Mouse (Mus musculus): ENCODE data around the gene Trmt13.
"Not testable (repeated sequence)": the region's sequence is repeated elsewhere in the genome, so short reads cannot be mapped to it uniquely, and the experiment has no call there.

Gene Trmt13

GRCm38 (mm10) chr3:116634091-116634490 lies 19.7 kb upstream of the Trmt13 start:
- in situ Hi-C loops (cut with MboI; ENCODE audit: low sequenced_read_pairs) = no loop called here

GRCm38 (mm10) chr3:116632971-116633370 lies 18.6 kb upstream of the Trmt13 start:
- in situ Hi-C loops (cut with MboI; ENCODE audit: low sequenced_read_pairs) = no loop called here

GRCm38 (mm10) chr3:116631459-116631858 lies 17.1 kb upstream of the Trmt13 start:
- in situ Hi-C loops (cut with MboI; ENCODE audit: low sequenced_read_pairs) = no loop called here

- in situ Hi-C loops (cut with MboI; ENCODE audit: low sequenced_read_pairs) = no loop called here
Measured at GRCm38 (mm10) chr3:116622641-116623040, 8.3 kb upstream of the Trmt13 start.

- in situ Hi-C loops (cut with MboI; ENCODE audit: low sequenced_read_pairs) = no loop called here
Measured at GRCm38 (mm10) chr3:116620636-116621370, 6.4 kb upstream of the Trmt13 start.

- in situ Hi-C loops (cut with MboI; ENCODE audit: low sequenced_read_pairs) = no loop called here
Measured at GRCm38 (mm10) chr3:116618855-116619254, 4.5 kb upstream of the Trmt13 start.

- in situ Hi-C loops (cut with MboI; ENCODE audit: low sequenced_read_pairs) = no loop called here
Measured at GRCm38 (mm10) chr3:116615318-116616068, 1.1 kb upstream of the Trmt13 start.

GRCm38 (mm10) chr3:116604570-116604969 lies 9.8 kb downstream of the Trmt13 start:
- in situ Hi-C loops (cut with MboI; ENCODE audit: low sequenced_read_pairs) = no loop called here

GRCm38 (mm10) chr3:116601781-116602180 lies 12.6 kb downstream of the Trmt13 start:
- in situ Hi-C loops (cut with MboI; ENCODE audit: low sequenced_read_pairs) = no loop called here

- in situ Hi-C loops (cut with MboI; ENCODE audit: low sequenced_read_pairs) = no loop called here
Measured at GRCm38 (mm10) chr3:116601005-116601404, 13.4 kb downstream of the Trmt13 start.

- in situ Hi-C loops (cut with MboI; ENCODE audit: low sequenced_read_pairs) = no loop called here
Measured at GRCm38 (mm10) chr3:116599705-116600104, 14.7 kb downstream of the Trmt13 start.

- in situ Hi-C loops (cut with MboI; ENCODE audit: low sequenced_read_pairs) = no loop called here
Measured at GRCm38 (mm10) chr3:116595603-116595991, 18.8 kb downstream of the Trmt13 start.

GRCm38 (mm10) chr3:116594728-116595602 lies 19.4 kb downstream of the Trmt13 start, which contains the start of gene Sass6:
Sass6 (plus strand) TSS chr3:116594982.
- in situ Hi-C loops (cut with MboI; ENCODE audit: low sequenced_read_pairs) = no loop called here

GRCm38 (mm10) chr3:116594076-116594727 lies 20.2 kb downstream of the Trmt13 start:
- in situ Hi-C loops (cut with MboI; ENCODE audit: low sequenced_read_pairs) = no loop called here

GRCm38 (mm10) chr3:116582201-116582600 lies 32.2 kb downstream of the Trmt13 start:
- in situ Hi-C loops (cut with MboI; ENCODE audit: low sequenced_read_pairs) = loop anchor here (10.0 kb wide), 1 partner anchor 247 kb away; no protein-coding TSS in a partner anchor

GRCm38 (mm10) chr3:116577286-116577685 lies 37.1 kb downstream of the Trmt13 start:
- in situ Hi-C loops (cut with MboI; ENCODE audit: low sequenced_read_pairs) = no loop called here

- in situ Hi-C loops (cut with MboI; ENCODE audit: low sequenced_read_pairs) = no loop called here
Measured at GRCm38 (mm10) chr3:116570628-116571027, 43.8 kb downstream of the Trmt13 start.

GRCm38 (mm10) chr3:116563095-116563492 lies 51.3 kb downstream of the Trmt13 start:
- in situ Hi-C loops (cut with MboI; ENCODE audit: low sequenced_read_pairs) = no loop called here

- in situ Hi-C loops (cut with MboI; ENCODE audit: low sequenced_read_pairs) = no loop called here
Measured at GRCm38 (mm10) chr3:116562408-116563094, 51.8 kb downstream of the Trmt13 start, which contains the start of gene Lrrc39. Lrrc39 (plus strand) TSS chr3:116562973.

GRCm38 (mm10) chr3:116561315-116561714 lies 53.1 kb downstream of the Trmt13 start:
- in situ Hi-C loops (cut with MboI; ENCODE audit: low sequenced_read_pairs) = not testable (repeated sequence)
